Mouse (Mus musculus): ENCODE data around the gene Efhc1.

DNA sequence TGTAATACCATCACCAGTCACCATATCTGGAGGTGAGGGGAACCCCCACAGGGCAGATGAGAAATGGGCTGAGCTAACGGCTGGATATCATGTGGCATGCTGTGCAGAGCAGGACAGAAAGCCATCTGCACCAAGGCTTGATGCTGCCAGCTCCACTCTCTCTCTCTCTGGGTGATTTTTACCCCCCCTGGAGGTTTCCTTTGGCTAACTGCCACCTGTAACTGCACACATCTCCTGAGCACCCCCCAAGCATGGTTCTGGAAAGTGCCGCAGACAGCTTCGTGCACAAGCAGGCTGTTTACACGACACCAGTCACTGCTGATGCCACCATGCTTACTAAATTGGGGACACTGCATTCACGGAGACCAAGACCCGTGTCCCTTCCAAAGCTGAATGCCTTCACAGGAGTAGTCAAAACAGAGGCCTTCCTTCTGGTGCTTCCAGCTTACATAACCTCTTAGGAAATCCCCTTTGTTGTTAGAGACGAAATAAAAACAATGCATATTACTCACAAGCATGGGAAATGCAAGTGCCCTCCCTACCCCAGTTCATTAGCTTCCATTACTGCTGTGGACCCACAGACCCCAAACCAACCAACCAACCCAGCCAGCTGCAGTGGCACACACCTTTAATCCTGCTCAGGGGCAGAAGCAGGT lies 44.0 kb downstream of the Efhc1 start:
- TF ChIP-seq CTCF (IDR thresholded peaks at IDR 0.05; ENCODE audit: control insufficient read depth, insufficient read depth, insufficient read length) (no peak), MAX (IDR thresholded peaks at IDR 0.05) (no peak), MYOG (IDR thresholded peaks at IDR 0.05; ENCODE audit: control insufficient read depth, extremely low read depth, insufficient read length) (no peak), CEBPB (IDR thresholded peaks at IDR 0.05; ENCODE audit: low read depth) (no peak), USF1 (IDR thresholded peaks at IDR 0.05; ENCODE audit: low read depth) (no peak)
